Mouse (Mus musculus) liver, adult 2 months (tissue): ENCODE data around the gene Acox3. TPM values are rescaled to one million over a fixed set of nuclear protein-coding genes. Genes with fewer than 3 reads are reported as not detected.

Experiments used
- DNase-seq: peaks from one replicate; pipeline ENCODE4 v3.0.0-alpha.2; 2011; ENCODE audit warnings: low read depth, low spot score; ENCODE audit errors: extremely low read depth
- H3K27ac ChIP-seq: fragments of 200-500 bp; replicated peaks from 2 replicates; pipeline ENCODE4 v1.5.1; 2012; ENCODE audit warnings: low read depth, mild to moderate bottlenecking, control low read depth, inconsistent platforms, low read length; ENCODE audit not compliant: insufficient read depth
- H3K27me3 ChIP-seq: fragments of 200-500 bp; 2 replicates; pipeline ENCODE4 v1.6.1; 2012; ENCODE audit warnings: mild to moderate bottlenecking, moderate library complexity, low read length, inconsistent platforms; ENCODE audit not compliant: control insufficient read depth, insufficient read depth
- H3K36me3 ChIP-seq: fragments of 200-500 bp; 2 replicates; pipeline ENCODE4 v1.6.1; 2012; ENCODE audit warnings: low read length, inconsistent platforms; ENCODE audit not compliant: control insufficient read depth, insufficient read depth
- H3K4me1 ChIP-seq: fragments of 200-500 bp; 2 replicates; pipeline ENCODE4 v1.6.1; 2011; ENCODE audit warnings: low read length; ENCODE audit not compliant: control insufficient read depth, insufficient read depth
- H3K4me3 ChIP-seq: fragments of 200-500 bp; 2 replicates; pipeline ENCODE4 v1.5.1; 2011; ENCODE audit warnings: low read depth, mild to moderate bottlenecking, control low read depth, low read length, moderate library complexity; ENCODE audit not compliant: insufficient read depth
- H3K79me2 ChIP-seq: fragments of 200-500 bp; 2 replicates; pipeline ENCODE4 v1.6.1; 2012; ENCODE audit warnings: inconsistent platforms, mild to moderate bottlenecking, low read length, moderate library complexity; ENCODE audit not compliant: control insufficient read depth, insufficient read depth
- H3K9ac ChIP-seq: fragments of 200-500 bp; 2 replicates; pipeline ENCODE4 v1.6.1; 2012; ENCODE audit warnings: low read depth, mild to moderate bottlenecking, control low read depth, inconsistent platforms, low read length
- CTCF ChIP-seq: fragments of 200-500 bp; IDR thresholded peaks from 2 replicates; pipeline ENCODE4 v1.5.1; 2011; ENCODE audit warnings: low read depth, low read length, control low read depth
- POLR2A ChIP-seq: fragments of 200-500 bp; IDR thresholded peaks from 2 replicates; pipeline ENCODE4 v1.6.1; 2011; ENCODE audit warnings: low read length, control low read depth; ENCODE audit not compliant: insufficient read depth; ENCODE audit errors: extremely low read depth
- WGBS: fragments of 180-500 bp; shearing (Covaris S2); methylation state at CpG from one replicate; pipeline ENCODE4 v1.1.7; 2018; 5-methylcytosine and 5-hydroxymethylcytosine counted together
- polyA plus RNA-seq: library from polyadenylated mRNA; depleted of rRNA; stranded (reverse); fragments of >200 nt; gene quantifications from 2 replicates; pipeline ENCODE4 v1.2.3, GENCODE M21; 2012
- total RNA-seq: library from RNA; depleted of rRNA; stranded (reverse); fragments of >200 nt; gene quantifications from 2 replicates; pipeline ENCODE4 v1.2.3, GENCODE M21; 2014

Acox3 gene
- total and polyA plus RNA-seq, 2 experiments, result 22.9 to 24.1 TPM

DNA sequence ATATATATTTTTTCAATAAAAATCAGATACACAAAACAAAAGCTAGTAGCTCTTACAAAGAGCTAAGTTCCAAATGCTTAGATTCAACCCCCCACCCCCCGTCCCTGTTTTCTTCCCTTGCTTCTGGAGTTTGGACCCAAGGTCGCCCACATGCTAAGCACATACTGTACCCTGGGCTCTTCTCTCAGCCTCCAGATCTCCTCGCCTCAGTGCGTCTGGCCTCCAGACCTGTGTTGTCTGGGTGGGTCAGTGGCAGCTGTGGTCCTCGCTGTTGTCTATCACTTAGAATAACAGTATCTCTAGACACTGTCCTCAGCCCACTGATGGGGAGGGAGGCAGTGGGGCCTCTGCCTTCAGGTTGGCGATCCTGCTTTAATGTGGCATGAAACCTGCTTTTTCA, 10.4 kb downstream of the Acox3 start:
- 91% methylated on average over 6 of the region's 6 CpGs for WGBS
- H3K36me3 ChIP-seq, result peaks cover 25% of the 10 kb centered on the region
- no peak overlapping the region for H3K4me3 ChIP-seq
- H3K27me3 ChIP-seq, result no peaks in the 10 kb centered on the region
- H3K79me2 ChIP-seq, result no peaks in the 10 kb centered on the region
- no peaks in the 10 kb centered on the region for H3K4me1 ChIP-seq
- DNase-seq, result no peak
- no peak overlapping the region for H3K9ac ChIP-seq
- no peak overlapping the region for H3K27ac ChIP-seq
- TF ChIP-seq CTCF (no peak), POLR2A (no peak)

DNA sequence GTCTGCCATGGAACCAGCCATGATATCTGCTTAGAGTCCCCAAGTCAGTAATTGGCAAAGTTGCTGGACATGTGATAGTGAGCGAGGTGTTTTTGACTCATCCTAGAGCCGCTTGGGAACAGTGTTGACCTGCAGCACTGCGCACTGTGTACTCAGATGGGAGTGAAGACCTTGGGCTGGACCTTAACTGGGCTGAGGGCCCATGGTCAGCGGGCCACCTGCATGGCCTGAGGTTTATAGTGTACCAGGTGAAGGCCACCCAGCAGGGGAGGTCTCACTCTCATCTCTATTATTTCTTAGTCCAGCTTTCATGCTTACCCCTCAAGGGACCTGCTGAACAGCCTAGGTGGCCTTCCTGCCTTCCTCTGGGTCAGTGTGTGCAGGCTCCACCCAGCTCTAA, 11.9 kb downstream of the Acox3 start:
- TF ChIP-seq POLR2A, result no peak
- no peak for TF ChIP-seq CTCF
- no peaks in the 10 kb centered on the region for H3K27me3 ChIP-seq
- H3K36me3 ChIP-seq, result peaks cover 17% of the 10 kb centered on the region
- H3K4me3 ChIP-seq, result no peak overlapping the region
- H3K4me1 ChIP-seq, result no peaks in the 10 kb centered on the region
- WGBS, result 82% methylated on average over 4 of the region's 4 CpGs
- H3K9ac ChIP-seq, result no peak overlapping the region
- H3K79me2 ChIP-seq, result no peaks in the 10 kb centered on the region
- no peak overlapping the region for H3K27ac ChIP-seq
- DNase-seq, result no peak

DNA sequence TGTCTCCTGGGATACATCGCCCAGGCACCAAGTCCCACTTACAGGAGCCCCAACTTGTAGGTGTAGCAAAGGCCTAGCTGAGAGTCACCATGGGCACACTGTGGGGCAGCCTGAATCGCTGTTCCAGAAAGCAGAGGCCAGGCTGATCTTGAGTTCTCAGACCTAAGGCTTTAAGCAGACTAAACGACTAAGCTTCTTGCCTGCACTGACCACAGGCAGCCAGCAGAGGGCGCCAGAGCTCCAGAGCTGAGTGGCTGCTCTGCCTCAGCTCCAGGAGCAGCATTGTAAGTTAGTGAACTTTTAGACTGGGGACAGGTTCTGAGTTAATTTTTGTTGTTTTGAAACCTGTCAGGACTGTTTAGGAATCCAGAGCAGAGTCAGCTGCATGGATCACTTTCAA, 12.9 kb downstream of the Acox3 start:
- H3K79me2 ChIP-seq, result no peaks in the 10 kb centered on the region
- H3K9ac ChIP-seq, result no peak overlapping the region
- TF ChIP-seq CTCF (peak; percentile 100), POLR2A (no peak)
- 26% methylated on average over 4 of the region's 4 CpGs for WGBS
- peak; percentile 39 for DNase-seq
- no peak overlapping the region for H3K4me3 ChIP-seq
- peaks cover 11% of the 10 kb centered on the region; the same call in 1 of the 2 replicates for H3K36me3 ChIP-seq
- no peak overlapping the region for H3K27ac ChIP-seq
- no peaks in the 10 kb centered on the region for H3K4me1 ChIP-seq
- no peaks in the 10 kb centered on the region for H3K27me3 ChIP-seq

DNA sequence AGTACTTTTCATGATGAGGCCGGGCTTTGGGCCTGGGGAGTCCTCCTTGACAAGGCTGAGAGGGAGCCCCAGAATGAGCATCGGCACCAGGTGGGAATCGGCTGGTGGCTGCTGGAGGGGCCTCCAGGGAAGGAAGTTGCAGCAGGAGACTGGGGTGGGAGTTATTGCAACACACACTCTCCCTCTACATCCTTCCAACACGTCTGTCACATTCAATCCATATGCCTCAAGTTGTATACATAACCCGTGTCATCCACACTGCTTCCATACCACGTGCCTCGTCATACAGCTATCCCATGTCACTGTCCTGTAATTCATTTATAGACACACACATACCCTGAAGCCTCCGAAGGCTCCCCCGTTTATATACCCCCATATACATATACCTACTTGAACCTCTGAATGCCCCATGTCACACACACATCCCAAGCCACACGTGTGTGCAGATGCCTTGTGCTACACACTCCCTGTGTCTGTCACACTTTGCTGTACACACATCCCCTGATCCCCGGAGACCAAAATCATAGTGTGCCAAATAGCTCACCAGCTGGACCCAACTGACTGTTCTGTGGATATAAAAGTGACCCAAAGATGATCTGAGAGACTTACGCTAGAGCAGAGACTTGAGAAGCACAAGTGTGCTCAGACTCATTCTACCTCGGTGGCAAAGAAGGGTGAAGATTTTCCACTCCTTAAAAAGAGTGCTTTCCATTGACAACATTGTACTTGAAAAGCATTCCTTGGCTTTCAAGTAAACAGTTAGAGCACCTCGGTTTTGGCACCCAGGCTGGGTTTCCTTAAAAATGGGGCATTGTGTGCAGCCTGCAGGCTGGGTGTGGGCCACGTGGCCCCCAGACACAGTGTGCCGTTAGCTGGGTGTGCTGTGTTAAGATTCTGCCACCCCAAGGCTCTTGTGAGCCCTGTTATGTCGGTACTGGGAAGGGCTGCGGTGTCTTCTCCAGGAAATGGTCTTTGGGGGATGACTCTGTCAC, 13.6 kb downstream of the Acox3 start:
- 88% methylated on average over 18 of the region's 18 CpGs for WGBS
- Histone ChIP-seq H3K9ac (no peak overlapping the region), H3K36me3 (peaks cover 9% of the 10 kb centered on the region; the same call in 1 of the 2 replicates), H3K4me1 (no peaks in the 10 kb centered on the region), H3K27ac (no peak overlapping the region), H3K27me3 (no peaks in the 10 kb centered on the region), H3K4me3 (no peak overlapping the region), H3K79me2 (no peaks in the 10 kb centered on the region)
- no peak for DNase-seq
- TF ChIP-seq POLR2A, result no peak
- TF ChIP-seq CTCF, result no peak

DNA sequence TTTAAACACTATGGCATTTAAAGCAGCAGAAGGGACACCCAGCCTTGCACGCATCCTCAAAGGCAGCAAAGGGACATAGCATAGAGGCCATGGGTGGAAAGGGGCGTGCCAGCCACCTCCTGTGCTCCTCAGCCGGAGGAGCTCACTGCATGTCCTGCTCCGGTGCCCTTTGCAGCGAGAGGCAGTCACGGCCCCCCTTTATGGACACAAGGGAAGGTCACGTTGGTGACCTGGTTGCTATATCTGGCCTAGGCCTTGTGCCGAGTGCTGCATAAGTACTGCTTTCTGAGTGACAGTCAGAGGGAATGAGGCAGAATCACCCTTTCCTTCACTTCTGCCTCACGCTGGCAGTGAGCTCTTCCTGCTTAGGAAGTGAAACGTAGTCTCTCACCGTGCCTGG, 17.4 kb downstream of the Acox3 start:
- TF ChIP-seq POLR2A (no peak), CTCF (no peak)
- no peak overlapping the region for H3K27ac ChIP-seq
- no peaks in the 10 kb centered on the region for H3K79me2 ChIP-seq
- 89% methylated on average over 11 of the region's 11 CpGs for WGBS
- no peak overlapping the region for H3K4me3 ChIP-seq
- H3K4me1 ChIP-seq, result no peaks in the 10 kb centered on the region
- H3K9ac ChIP-seq, result no peak overlapping the region
- peaks cover 9% of the 10 kb centered on the region; the same call in 1 of the 2 replicates for H3K36me3 ChIP-seq
- H3K27me3 ChIP-seq, result no peaks in the 10 kb centered on the region
- no peak for DNase-seq

DNA sequence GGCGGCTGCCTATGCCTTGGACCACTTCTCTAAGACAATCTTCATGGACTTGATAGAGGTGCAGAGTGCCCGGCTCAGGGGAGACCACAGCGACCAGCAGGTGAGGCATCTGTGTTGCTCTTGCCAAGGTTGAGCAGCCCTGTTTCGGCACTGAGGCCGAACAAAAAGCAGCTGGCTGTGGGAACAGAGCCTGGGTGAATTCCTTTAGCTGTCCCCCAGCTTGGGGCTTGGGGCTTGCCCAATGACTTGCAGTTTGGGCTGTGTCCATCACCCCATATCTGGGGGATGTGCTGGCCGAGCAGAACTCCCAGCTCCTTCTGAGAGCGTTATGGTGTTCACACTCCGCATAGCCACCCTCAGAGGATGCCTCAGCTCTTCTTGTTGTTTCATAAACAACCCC, 18.7 kb downstream of the Acox3 start:
- no peaks in the 10 kb centered on the region for H3K27me3 ChIP-seq
- no peaks in the 10 kb centered on the region for H3K4me1 ChIP-seq
- H3K36me3 ChIP-seq, result peaks cover 9% of the 10 kb centered on the region; the same call in 1 of the 2 replicates
- no peak overlapping the region for H3K9ac ChIP-seq
- DNase-seq, result no peak
- TF ChIP-seq POLR2A, result no peak
- no peak for TF ChIP-seq CTCF
- no peak overlapping the region for H3K27ac ChIP-seq
- no peaks in the 10 kb centered on the region for H3K79me2 ChIP-seq
- 95% methylated on average over 8 of the region's 8 CpGs for WGBS
- no peak overlapping the region for H3K4me3 ChIP-seq
